Mouse (Mus musculus): ENCODE results near the gene Tanc2.

DNA sequence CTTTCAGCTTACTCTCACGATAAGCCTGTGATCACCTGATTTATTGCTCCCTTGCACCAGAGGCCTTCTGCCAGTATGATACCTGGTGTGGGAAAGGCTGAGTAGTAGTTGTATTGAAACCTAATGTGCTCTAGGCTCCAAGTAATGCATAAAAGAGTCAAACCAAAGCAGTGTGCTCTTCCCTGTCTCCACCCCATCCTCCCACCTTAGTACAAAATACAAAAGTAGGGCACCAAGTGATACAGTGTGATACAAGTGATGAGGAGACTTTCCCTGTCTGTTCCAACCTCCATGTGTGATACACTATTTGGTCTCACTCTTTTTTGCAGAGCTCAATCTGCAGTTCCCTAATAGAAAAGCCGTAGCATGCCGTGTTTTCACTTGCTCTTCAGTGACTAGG is 110.7 kb downstream of the Tanc2 start:
- TF ChIP-seq CTCF (IDR thresholded peaks at IDR 0.05; ENCODE audit: extremely low read depth, insufficient read depth, insufficient read length, insufficient replicate concordance) (no peak), POLR2A (IDR thresholded peaks at IDR 0.05; ENCODE audit: low read depth, low read length) (no peak)

Measured in spleen, adult 2 months (tissue).